Mouse (Mus musculus) intestine, postnatal 0 days (tissue): ENCODE results near the gene Ephb4. TPM values are rescaled to one million over a fixed set of nuclear protein-coding genes. Genes with fewer than 3 reads are reported as not detected.
A peak's percentile ranks its signal among the peaks of the same experiment; 100 is the strongest.

Experiments
- ATAC-seq: fragments of 200-750 bp; cut with Nextera tagmentation; 2 replicates; pipeline ENCODE4 v1.8.0; 2017; ENCODE audit warnings: mild to moderate bottlenecking, moderate TSS enrichment, moderate library complexity
- H3K27ac ChIP-seq: fragments of 300-500 bp; sonication (generic); 2 replicates; pipeline ENCODE4 v1.5.1; 2014; ENCODE audit warnings: mild to moderate bottlenecking, low read depth, low read length, moderate library complexity
- H3K27me3 ChIP-seq: fragments of 300-500 bp; sonication (generic); replicated peaks from 2 replicates; pipeline ENCODE4 v1.6.1; 2014; ENCODE audit warnings: low read length, mixed read lengths; ENCODE audit not compliant: control insufficient read depth, insufficient read depth
- H3K36me3 ChIP-seq: fragments of 300-500 bp; sonication (generic); 2 replicates; pipeline ENCODE4 v1.6.1; 2014; ENCODE audit warnings: mild to moderate bottlenecking, moderate library complexity; ENCODE audit not compliant: control insufficient read depth, insufficient read depth
- H3K4me1 ChIP-seq: fragments of 300-500 bp; sonication (generic); replicated peaks from 2 replicates; pipeline ENCODE4 v1.6.1; 2014; ENCODE audit warnings: antibody characterized with exemption, low read length, mixed read lengths; ENCODE audit not compliant: control insufficient read depth, insufficient read depth
- H3K4me2 ChIP-seq: fragments of 300-500 bp; sonication (generic); replicated peaks from 2 replicates; pipeline ENCODE4 v1.6.1; 2014; ENCODE audit warnings: low read depth, mild to moderate bottlenecking, moderate library complexity
- H3K4me3 ChIP-seq: fragments of 300-500 bp; sonication (generic); 2 replicates; pipeline ENCODE4 v1.5.1; 2014; ENCODE audit warnings: low read depth, low read length
- H3K9ac ChIP-seq: fragments of 300-500 bp; sonication (generic); 2 replicates; pipeline ENCODE4 v1.6.1; 2014; ENCODE audit warnings: mild to moderate bottlenecking, low read depth, low read length
- H3K9me3 ChIP-seq: fragments of 300-500 bp; sonication (generic); 2 replicates; pipeline ENCODE4 v1.6.1; 2016; ENCODE audit warnings: mixed run types; ENCODE audit not compliant: control insufficient read depth
- CTCF ChIP-seq: sonication (generic); IDR thresholded peaks from 2 replicates; pipeline ENCODE4 v1.5.1; 2016; ENCODE audit warnings: low read depth, mild to moderate bottlenecking, control low read depth, antibody characterized with exemption, moderate library complexity
- WGBS: fragments of 180-500 bp; shearing (Covaris S2); extraction: QIAGEN DNeasy Blood & Tissue Kit; methylation state at CpG from one replicate; pipeline ENCODE4 v1.1.7; 2014; 5-methylcytosine and 5-hydroxymethylcytosine counted together
- polyA plus RNA-seq: library from polyadenylated mRNA; unstranded; fragments of >200 nt; fragmentation: Nextera tagmentation; extraction: Ambion mirVana; gene quantifications from 2 replicates; pipeline ENCODE4 v1.2.1, GENCODE M21; 2015

Gene Ephb4
- polyA plus RNA-seq, 1 experiment from 2014 or later: 12.6 TPM

- no peak for ATAC-seq
- peaks cover 51% of the 10 kb centered on the region for H3K36me3 ChIP-seq
- no peak for TF ChIP-seq CTCF
- peak overlapping the region; percentile 74 for H3K4me2 ChIP-seq
- no peaks in the 10 kb centered on the region for H3K9me3 ChIP-seq
- H3K27ac ChIP-seq: peak overlapping the region; percentile 97
- H3K4me1 ChIP-seq: peaks cover 3% of the 10 kb centered on the region; the same call in 1 of the 2 replicates
- H3K4me3 ChIP-seq: peak overlapping the region; percentile 94
- 9% methylated on average over 12 of the region's 12 CpGs for WGBS
- H3K9ac ChIP-seq: peak overlapping the region; percentile 88
- H3K27me3 ChIP-seq: no peaks in the 10 kb centered on the region
Measured at GRCm38 (mm10) chr5:137306439-137307005, 43.4 kb upstream of the Ephb4 start.

- Histone ChIP-seq H3K4me2 (peak within 1 kb of the TSS; percentile 74), H3K4me1 (peaks cover 3% of the 10 kb centered on the region; the same call in 1 of the 2 replicates), H3K9me3 (no peaks in the 10 kb centered on the region), H3K9ac (peak within 1 kb of the TSS; percentile 88), H3K27ac (peak within 1 kb of the TSS; percentile 97), H3K4me3 (peak within 1 kb of the TSS; percentile 94), H3K36me3 (peaks cover 43% of the 10 kb centered on the region), H3K27me3 (no peaks in the 10 kb centered on the region)
- WGBS: under 1% methylated on average over 71 of the region's 72 CpGs
- peak; percentile 84 for ATAC-seq
- no peak for TF ChIP-seq CTCF
Measured at GRCm38 (mm10) chr5:137307071-137307912, 42.6 kb upstream of the Ephb4 start, which contains the start of gene Srrt. TSS of gene Srrt (minus strand) at chr5:137307674.

GRCm38 (mm10) chr5:137308356-137308755 lies 41.6 kb upstream of the Ephb4 start:
- peak; percentile 27 for TF ChIP-seq CTCF
- Histone ChIP-seq H3K4me2 (peak overlapping the region; percentile 74), H3K27me3 (no peaks in the 10 kb centered on the region), H3K9me3 (no peaks in the 10 kb centered on the region), H3K36me3 (peaks cover 33% of the 10 kb centered on the region), H3K4me3 (no peak overlapping the region), H3K9ac (peak overlapping the region; percentile 88; the same call in 1 of the 2 replicates), H3K27ac (0 out of 2 replicates have a peak overlapping the region, but pooled peaks have one; percentile 97), H3K4me1 (peaks cover 10% of the 10 kb centered on the region; the same call in 1 of the 2 replicates)
- 92% methylated on average over 4 of the region's 4 CpGs for WGBS
- ATAC-seq: no peak

GRCm38 (mm10) chr5:137313466-137314192 lies 36.3 kb upstream of the Ephb4 start:
- H3K36me3 ChIP-seq: peaks cover 22% of the 10 kb centered on the region
- peak; percentile 11; the same call in 1 of the 2 replicates for ATAC-seq
- H3K27me3 ChIP-seq: no peaks in the 10 kb centered on the region
- peak overlapping the region; percentile 61 for H3K4me3 ChIP-seq
- peak overlapping the region; percentile 75 for H3K9ac ChIP-seq
- no peaks in the 10 kb centered on the region for H3K9me3 ChIP-seq
- peak overlapping the region; percentile 86 for H3K4me2 ChIP-seq
- under 1% methylated on average over 22 of the region's 22 CpGs for WGBS
- TF ChIP-seq CTCF: no peak
- peaks cover 28% of the 10 kb centered on the region for H3K4me1 ChIP-seq
- H3K27ac ChIP-seq: peak overlapping the region; percentile 89

- peaks cover 14% of the 10 kb centered on the region for H3K36me3 ChIP-seq
- no peaks in the 10 kb centered on the region for H3K27me3 ChIP-seq
- H3K27ac ChIP-seq: peak within 1 kb of the TSS; percentile 89
- H3K9ac ChIP-seq: peak within 1 kb of the TSS; percentile 75
- peak within 1 kb of the TSS; percentile 86 for H3K4me2 ChIP-seq
- TF ChIP-seq CTCF: peak; percentile 53
- H3K4me1 ChIP-seq: peaks cover 28% of the 10 kb centered on the region
- peak within 1 kb of the TSS; percentile 61 for H3K4me3 ChIP-seq
- no peaks in the 10 kb centered on the region for H3K9me3 ChIP-seq
- 19% methylated on average over 30 of the region's 30 CpGs for WGBS
- peak; percentile 65 for ATAC-seq
Measured at GRCm38 (mm10) chr5:137314193-137315083, 35.5 kb upstream of the Ephb4 start, which contains the start of gene Trip6. TSS of gene Trip6 (minus strand) at chr5:137314404.
